14 mouse cellular contexts compared by ENCODE assay signal in genomic region chr13:46335020-46335419, GRCm38 (mm10).
DNase-seq lines count a peak whose midpoint lies in the region; ATAC-seq lines count a peak whose summit lies in the region.
"Had no signal": no experiment of that assay in that cellular context is flagged by ENCODE, and none has a peak within 500 bp of the region (broad histone marks: within the 10 kb centered on the region; RNA-seq: fewer than 3 reads in every experiment).

No protein-coding gene starts in this region.

- H3K4me2 ChIP-seq in hindbrain, embryonic 15.5 days = no peak overlapping the region
- H3K4me2 ChIP-seq: embryonic facial prominence, embryonic 12.5 days; neural tube, embryonic 12.5 days had no signal

- H3K36me3 ChIP-seq in hindbrain, embryonic 15.5 days = no peaks in the 10 kb centered on the region
- H3K36me3 ChIP-seq in hindbrain, embryonic 10.5 days = no peaks in the 10 kb centered on the region
- H3K36me3 ChIP-seq: embryonic facial prominence, embryonic 12.5 days; neural tube, embryonic 12.5 days had no signal

- no peaks in the 10 kb centered on the region for H3K4me1 ChIP-seq in hindbrain, embryonic 15.5 days (replicated peaks)
- H3K4me1 ChIP-seq in hindbrain, embryonic 10.5 days (replicated peaks) = no peaks in the 10 kb centered on the region
- H3K4me1 ChIP-seq: embryonic facial prominence, embryonic 12.5 days; neural tube, embryonic 12.5 days had no signal

- DNase-seq in hindbrain, embryonic 10.5 days (ENCODE audit: low spot score) = no peak
- peak; percentile 98 for DNase-seq in cerebellum, postnatal 14 days
- peak; percentile 36 for DNase-seq in layer of hippocampus, adult 9-10 months (ENCODE audit: low spot score)
- DNase-seq in right cerebral cortex, postnatal 10 days (ENCODE audit: low spot score in 2 of 2) = peak; percentile 86 to 92
- DNase-seq in urinary bladder, adult 18-20 months (ENCODE audit: low spot score in 2 of 2) = no peak
- no peak for DNase-seq in heart, postnatal 4 days
- DNase-seq: adrenal gland, postnatal 10 days; B cell, adult 2 months; gastrocnemius, postnatal 25 days had no signal

- H3K9me3 ChIP-seq in hindbrain, embryonic 15.5 days = no peaks in the 10 kb centered on the region
- H3K9me3 ChIP-seq in hindbrain, embryonic 10.5 days = peaks cover 10% of the 10 kb centered on the region
- H3K9me3 ChIP-seq: embryonic facial prominence, embryonic 12.5 days had no signal

- H3K27ac ChIP-seq in hindbrain, embryonic 15.5 days (replicated peaks) = no peak overlapping the region
- no peak overlapping the region for H3K27ac ChIP-seq in hindbrain, embryonic 10.5 days
- H3K27ac ChIP-seq: embryonic facial prominence, embryonic 12.5 days; left cerebral cortex, adult 2 months; neural tube, embryonic 12.5 days had no signal

- no peak overlapping the region for H3K4me3 ChIP-seq in hindbrain, embryonic 15.5 days
- H3K4me3 ChIP-seq in hindbrain, embryonic 10.5 days = no peak overlapping the region
- H3K4me3 ChIP-seq: embryonic facial prominence, embryonic 12.5 days; left cerebral cortex, adult 2 months; neural tube, embryonic 12.5 days had no signal

- ATAC-seq in hindbrain, embryonic 15.5 days (ENCODE audit: low FRiP score, low read depth) = peak; percentile 51; the same call in 1 of the 2 replicates
- ATAC-seq in granulocyte monocyte progenitor cell, adult 5-6 weeks (replicated peaks; ENCODE audit: poor library complexity, severe bottlenecking) = no peak

- H3K9ac ChIP-seq in hindbrain, embryonic 15.5 days = no peak overlapping the region
- H3K9ac ChIP-seq: embryonic facial prominence, embryonic 12.5 days; neural tube, embryonic 12.5 days had no signal

- no peaks in the 10 kb centered on the region for H3K27me3 ChIP-seq in hindbrain, embryonic 15.5 days
- H3K27me3 ChIP-seq in hindbrain, embryonic 10.5 days (ENCODE audit: insufficient read depth, poor library complexity, severe bottlenecking) = no peaks in the 10 kb centered on the region
- H3K27me3 ChIP-seq: embryonic facial prominence, embryonic 12.5 days; neural tube, embryonic 12.5 days had no signal

- 64% methylated on average over 6 of the region's 6 CpGs for WGBS in hindbrain, embryonic 15.5 days
- 82% methylated on average over 6 of the region's 6 CpGs for WGBS in hindbrain, embryonic 10.5 days

Comparison
In these comparisons a context has a peak if more than half of its experiments do, and no peak if none do; other contexts are left out.
1. DNase-seq: peak in cerebellum, postnatal 14 days (2 of 2), layer of hippocampus, adult 9-10 months (single experiment) and right cerebral cortex, postnatal 10 days (2 of 2); none in hindbrain, embryonic 10.5 days (single experiment), urinary bladder, adult 18-20 months (0 of 2) and heart, postnatal 4 days (single experiment).